ENCODE assay signal across 13 mouse cellular contexts in genomic region chr8:128003881-128004286, GRCm38 (mm10).
A peak's percentile ranks its signal among the peaks of the same experiment; 100 is the strongest.
DNase-seq lines count a peak whose midpoint lies in the region; ATAC-seq and TF ChIP-seq lines count a peak whose summit lies in the region.
"Had no signal": no experiment of that assay in that cellular context is flagged by ENCODE, and none has a peak within 500 bp of the region (broad histone marks: within the 10 kb centered on the region; RNA-seq: fewer than 3 reads in every experiment).

No protein-coding gene starts in this region.

- peak; percentile 25 for DNase-seq in kidney, postnatal 0 days (ENCODE audit: low spot score)
- peak; percentile 46 for DNase-seq in right cerebral cortex, adult 18-20 months
- no peak for DNase-seq in right cerebral cortex, postnatal 4 days
- DNase-seq in adrenal gland, postnatal 14 days: no peak
- no peak for DNase-seq in testis, postnatal 14 days (ENCODE audit: low spot score)
- DNase-seq: cerebellum, postnatal 36 days; kidney, adult 9 months; retina, postnatal 1 day had no signal

- H3K9me3 ChIP-seq in kidney, postnatal 0 days (replicated peaks; ENCODE audit: low read length): no peaks in the 10 kb centered on the region
- no peaks in the 10 kb centered on the region for H3K9me3 ChIP-seq in kidney, embryonic 15.5 days (replicated peaks)
- H3K9me3 ChIP-seq in forebrain, embryonic 15.5 days: no peaks in the 10 kb centered on the region
- H3K9me3 ChIP-seq in midbrain, embryonic 15.5 days: no peaks in the 10 kb centered on the region
- H3K9me3 ChIP-seq: hindbrain, embryonic 10.5 days had no signal

- no peak for TF ChIP-seq CTCF in kidney, postnatal 0 days (IDR thresholded peaks at IDR 0.05; ENCODE audit: low read depth)

- no peaks in the 10 kb centered on the region for H3K27me3 ChIP-seq in kidney, postnatal 0 days (ENCODE audit: insufficient read depth, low read length)
- H3K27me3 ChIP-seq in kidney, embryonic 15.5 days: no peaks in the 10 kb centered on the region
- H3K27me3 ChIP-seq in forebrain, embryonic 15.5 days: no peaks in the 10 kb centered on the region
- H3K27me3 ChIP-seq in midbrain, embryonic 15.5 days (replicated peaks): no peaks in the 10 kb centered on the region

- H3K27ac ChIP-seq in kidney, postnatal 0 days: no peak overlapping the region
- no peak overlapping the region for H3K27ac ChIP-seq in kidney, embryonic 15.5 days
- H3K27ac ChIP-seq in forebrain, embryonic 15.5 days (replicated peaks): peak overlapping the region; percentile 57; the same call in 1 of the 2 replicates
- H3K27ac ChIP-seq in midbrain, embryonic 15.5 days: no peak overlapping the region
- H3K27ac ChIP-seq: hindbrain, embryonic 10.5 days; macrophage had no signal

- 31% methylated on average over 3 of the region's 3 CpGs for WGBS in kidney, postnatal 0 days
- 33% methylated on average over 3 of the region's 3 CpGs for WGBS in kidney, embryonic 15.5 days
- WGBS in forebrain, embryonic 15.5 days: 19% methylated on average over 3 of the region's 3 CpGs
- 32% methylated on average over 3 of the region's 3 CpGs for WGBS in midbrain, embryonic 15.5 days

- no peak overlapping the region for H3K9ac ChIP-seq in kidney, postnatal 0 days (ENCODE audit: low read depth, low read length)
- no peak overlapping the region for H3K9ac ChIP-seq in kidney, embryonic 15.5 days
- no peak overlapping the region for H3K9ac ChIP-seq in forebrain, embryonic 15.5 days (replicated peaks)
- no peak overlapping the region for H3K9ac ChIP-seq in midbrain, embryonic 15.5 days

- no peak overlapping the region for H3K4me2 ChIP-seq in kidney, postnatal 0 days (ENCODE audit: low read length)
- no peak overlapping the region for H3K4me2 ChIP-seq in kidney, embryonic 15.5 days
- no peak overlapping the region for H3K4me2 ChIP-seq in forebrain, embryonic 15.5 days (replicated peaks)
- H3K4me2 ChIP-seq in midbrain, embryonic 15.5 days: no peak overlapping the region

- no peaks in the 10 kb centered on the region; the same call in 1 of the 2 replicates for H3K4me1 ChIP-seq in kidney, postnatal 0 days (replicated peaks; ENCODE audit: insufficient read depth, low read length)
- H3K4me1 ChIP-seq in kidney, embryonic 15.5 days: peaks cover 11% of the 10 kb centered on the region
- peaks cover 14% of the 10 kb centered on the region for H3K4me1 ChIP-seq in forebrain, embryonic 15.5 days
- no peaks in the 10 kb centered on the region for H3K4me1 ChIP-seq in midbrain, embryonic 15.5 days

- no peak for ATAC-seq in kidney, postnatal 0 days (replicated peaks; ENCODE audit: low FRiP score, low read depth)
- ATAC-seq in kidney, embryonic 15.5 days (replicated peaks; ENCODE audit: low FRiP score): no peak
- ATAC-seq in forebrain, embryonic 15.5 days (replicated peaks): peak; percentile 53
- ATAC-seq in midbrain, embryonic 15.5 days (replicated peaks): peak; percentile 70

- no peak overlapping the region for H3K4me3 ChIP-seq in kidney, postnatal 0 days (replicated peaks; ENCODE audit: low read depth, low read length)
- H3K4me3 ChIP-seq in kidney, embryonic 15.5 days (replicated peaks): no peak overlapping the region
- no peak overlapping the region for H3K4me3 ChIP-seq in forebrain, embryonic 15.5 days
- H3K4me3 ChIP-seq in midbrain, embryonic 15.5 days: no peak overlapping the region
- H3K4me3 ChIP-seq: hindbrain, embryonic 10.5 days had no signal

- H3K36me3 ChIP-seq in kidney, postnatal 0 days (ENCODE audit: insufficient read depth, low read length): no peaks in the 10 kb centered on the region
- no peaks in the 10 kb centered on the region for H3K36me3 ChIP-seq in kidney, embryonic 15.5 days
- no peaks in the 10 kb centered on the region for H3K36me3 ChIP-seq in forebrain, embryonic 15.5 days
- H3K36me3 ChIP-seq in midbrain, embryonic 15.5 days (replicated peaks): no peaks in the 10 kb centered on the region
- H3K36me3 ChIP-seq: hindbrain, embryonic 10.5 days had no signal

Comparison
In these comparisons a context has a peak if more than half of its experiments do, and no peak if none do; other contexts are left out.
1. DNase-seq: peak in kidney, postnatal 0 days (single experiment) and right cerebral cortex, adult 18-20 months (single experiment); none in right cerebral cortex, postnatal 4 days (single experiment), adrenal gland, postnatal 14 days (single experiment) and testis, postnatal 14 days (single experiment).
2. ATAC-seq: peak in forebrain, embryonic 15.5 days (single experiment) and midbrain, embryonic 15.5 days (single experiment); none in kidney, postnatal 0 days (single experiment) and kidney, embryonic 15.5 days (single experiment).